Mouse (Mus musculus) T-cell, adult 2 months (primary cell): Measurements from ENCODE around the gene Ciz1.

Experiments
- DNase-seq: peaks from one replicate; pipeline ENCODE4 v3.0.0; 2022; ENCODE audit warnings: low spot score

The Ciz1 gene

GRCm38 (mm10) chr2:32352151-32353006 is at the start of gene Ciz1:
Ciz1 (plus strand) TSS chr2:32352327.
- peak; percentile 46 for DNase-seq

GRCm38 (mm10) chr2:32302952-32303351 is 49.2 kb upstream of the Ciz1 start:
- DNase-seq, result no peak

GRCm38 (mm10) chr2:32304145-32304832 is 47.8 kb upstream of the Ciz1 start:
- DNase-seq, result peak; percentile 34

DNA sequence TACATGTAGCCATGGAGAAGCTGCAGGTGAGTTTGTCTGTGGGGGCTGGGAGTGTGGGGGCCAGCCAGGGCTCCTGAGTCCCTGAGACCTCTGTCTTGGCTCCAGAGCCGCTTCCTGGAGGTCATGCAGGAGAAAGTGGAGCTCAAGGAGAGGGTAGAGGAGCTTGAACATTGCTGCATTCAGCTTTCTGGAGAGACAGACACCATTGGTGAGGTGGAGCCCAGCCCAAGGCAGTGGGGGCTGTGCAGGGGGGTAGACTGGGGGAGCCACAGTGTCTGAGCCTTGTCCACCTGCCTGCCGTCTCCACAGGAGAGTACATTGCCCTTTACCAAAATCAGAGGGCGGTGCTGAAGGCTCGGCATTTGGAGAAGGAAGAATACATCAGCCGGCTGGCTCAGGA is 46.5 kb upstream of the Ciz1 start:
- DNase-seq, result no peak

- no peak for DNase-seq
Measured at GRCm38 (mm10) chr2:32306176-32306575, 46.0 kb upstream of the Ciz1 start.

DNA sequence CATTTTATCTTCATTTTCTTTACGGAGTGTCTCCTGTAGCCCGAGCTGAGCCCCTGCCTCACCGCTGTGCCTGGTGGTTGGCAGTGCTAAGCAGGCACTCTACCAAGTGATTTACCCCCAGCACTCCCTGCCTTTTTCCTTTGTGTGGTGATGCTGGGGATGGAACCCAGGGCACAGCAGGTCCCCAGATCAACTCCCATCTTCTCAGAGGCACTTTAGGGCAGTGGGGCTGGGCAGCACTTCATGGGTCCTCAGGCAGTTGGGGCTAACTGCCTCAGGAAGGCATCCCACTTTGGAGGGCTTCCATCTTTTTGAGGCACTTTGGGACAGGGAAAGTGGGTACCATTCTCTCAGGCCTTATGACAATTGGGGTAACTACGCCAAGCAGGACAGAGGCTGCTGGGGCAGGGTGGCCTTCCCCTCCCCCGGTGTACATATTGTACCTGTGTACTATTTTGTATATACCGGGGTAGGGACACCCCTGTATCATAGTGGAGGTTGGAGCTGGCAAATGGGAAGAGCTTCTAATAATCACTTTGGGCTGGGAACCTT is 44.8 kb upstream of the Ciz1 start:
- no peak for DNase-seq

- DNase-seq, result peak; percentile 45
Measured at GRCm38 (mm10) chr2:32307941-32308760, 44.0 kb upstream of the Ciz1 start.

GRCm38 (mm10) chr2:32308870-32309568 is 43.1 kb upstream of the Ciz1 start:
- DNase-seq, result no peak

DNA sequence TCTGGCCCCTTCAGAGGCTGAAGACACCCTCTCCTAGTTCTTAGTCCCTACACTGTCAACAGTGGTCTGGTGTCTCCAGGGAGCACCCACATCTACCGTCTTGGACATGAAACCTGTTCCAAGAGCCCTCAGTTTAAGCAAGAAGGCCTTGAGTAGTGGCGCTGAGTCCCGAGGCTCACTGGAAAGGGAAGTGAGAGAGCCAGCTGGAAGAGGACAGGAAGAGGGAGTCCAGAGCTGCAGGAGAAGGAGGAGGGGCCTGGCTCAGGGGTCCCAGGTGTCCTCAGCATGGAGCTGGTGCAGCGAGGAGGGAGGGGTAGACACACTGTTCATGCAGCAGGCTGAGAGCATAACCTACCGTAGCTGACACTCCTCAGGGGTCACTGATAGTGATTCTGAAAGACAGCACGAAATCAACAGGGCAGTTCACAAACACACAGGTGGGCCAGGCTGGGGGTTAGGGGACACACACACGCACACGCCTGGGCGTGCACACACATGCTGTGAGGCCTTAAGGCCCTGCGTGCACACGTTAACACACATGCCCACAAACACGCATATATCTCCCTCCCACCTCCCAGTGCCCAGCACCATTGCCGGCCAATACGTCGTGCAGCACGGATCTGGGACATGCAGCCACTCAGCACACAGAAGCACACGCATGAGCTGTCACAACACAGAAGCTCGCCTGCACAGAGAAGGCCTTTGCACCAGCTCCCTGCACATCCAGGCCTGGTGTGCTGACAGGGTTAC is 41.9 kb upstream of the Ciz1 start:
- DNase-seq, result no peak

GRCm38 (mm10) chr2:32311443-32312317 is 40.4 kb upstream of the Ciz1 start:
- DNase-seq, result no peak

DNA sequence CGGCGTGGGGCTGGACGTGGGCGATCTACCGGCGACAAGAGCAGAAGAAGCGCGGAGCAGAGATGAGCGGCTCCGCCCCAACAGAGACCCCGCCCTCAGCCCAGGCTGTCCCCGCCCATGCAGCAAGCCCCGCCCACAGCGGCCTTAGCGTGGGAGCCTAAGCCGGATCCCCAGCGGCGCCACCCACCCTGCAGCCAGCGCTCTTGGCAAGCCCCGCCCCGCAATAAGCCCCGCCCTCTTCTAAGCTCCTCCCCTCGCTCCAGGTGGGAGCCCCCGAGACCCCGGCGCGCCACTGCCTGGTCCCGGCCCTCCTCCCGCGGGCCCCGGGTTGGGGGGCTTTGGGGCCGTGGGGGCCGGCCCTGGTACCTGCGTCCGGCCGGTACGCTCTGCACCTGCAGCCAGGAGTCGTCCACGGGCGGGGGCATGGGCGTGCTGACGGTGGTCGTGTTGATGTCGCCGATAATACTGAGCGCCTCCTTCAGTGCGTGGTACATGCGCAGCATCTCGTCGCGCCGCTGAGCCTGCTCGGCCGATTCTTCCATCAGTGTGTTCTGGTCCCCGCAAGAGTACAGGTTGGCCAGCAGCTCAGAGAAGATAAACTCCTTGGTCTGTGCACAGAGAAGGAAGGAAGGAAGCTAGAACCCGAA is 39.7 kb upstream of the Ciz1 start:
- peak; percentile 79 for DNase-seq

- no peak for DNase-seq
Measured at GRCm38 (mm10) chr2:32314831-32315230, 37.3 kb upstream of the Ciz1 start.

DNA sequence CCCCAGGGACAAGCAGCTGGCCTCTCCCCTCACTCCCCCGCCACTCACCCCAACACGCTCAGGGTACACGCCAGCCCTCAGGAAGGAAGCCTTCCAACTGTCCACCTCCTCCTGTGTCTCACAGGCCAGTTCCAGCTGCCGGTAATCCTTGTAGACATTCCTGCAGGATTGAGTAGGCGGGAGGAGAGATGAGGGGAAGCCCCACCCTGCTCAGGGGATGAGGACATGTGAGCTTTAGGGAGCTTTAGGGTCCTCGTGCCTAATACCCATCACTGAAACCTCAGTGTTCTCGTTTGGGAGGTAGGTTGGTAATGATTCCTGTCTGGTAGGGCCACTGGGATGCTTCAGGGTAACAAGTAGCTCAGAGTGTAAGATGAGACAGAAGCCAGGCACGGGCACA is 36.4 kb upstream of the Ciz1 start:
- no peak for DNase-seq

GRCm38 (mm10) chr2:32316887-32317656 is 35.1 kb upstream of the Ciz1 start:
- no peak for DNase-seq

DNA sequence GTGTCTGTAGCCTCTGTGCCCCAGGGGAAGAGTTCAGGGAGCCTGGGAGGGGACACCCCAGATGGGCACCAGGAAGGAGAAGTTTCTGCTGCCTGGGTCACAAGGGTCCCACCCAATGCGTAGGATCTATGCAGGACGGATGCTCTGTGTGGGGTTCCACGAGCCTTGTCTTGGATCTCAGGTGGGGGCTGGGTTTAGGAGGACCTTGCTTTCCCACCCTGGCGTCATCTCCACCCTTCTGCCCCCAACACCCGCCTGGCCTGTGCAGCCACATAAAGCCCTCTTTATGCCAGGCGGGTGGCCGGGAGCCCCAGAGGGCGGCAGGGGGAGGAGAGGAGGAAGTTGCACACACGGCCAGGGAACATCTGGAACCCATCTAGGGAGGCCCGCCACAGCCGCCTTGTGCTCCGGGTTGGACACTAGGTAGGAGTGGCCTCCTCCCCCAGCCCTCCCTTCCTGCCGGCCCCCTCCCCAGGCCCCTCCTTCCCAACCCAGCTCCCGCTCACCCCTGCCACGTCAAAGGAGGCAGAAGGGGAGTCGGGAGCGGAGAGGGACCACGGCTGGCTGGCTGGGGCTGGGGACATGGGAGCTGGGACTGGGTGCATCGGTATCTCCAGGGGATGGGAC is 34.2 kb upstream of the Ciz1 start:
- DNase-seq, result no peak

GRCm38 (mm10) chr2:32318709-32319585 is 33.2 kb upstream of the Ciz1 start:
- DNase-seq, result no peak
